Mouse (Mus musculus): ENCODE data around the gene Slc17a2. TPM values are rescaled to one million over a fixed set of nuclear protein-coding genes. Genes with fewer than 3 reads are reported as not detected.

The Slc17a2 gene
- 23.4 TPM for polyA plus RNA-seq (2014; fragmentation: Illumina TruSeq; extraction: RNeasy Lipid Tissue Mini Kit (QIAGEN cat#74804); ENCODE audit: low read depth, low replicate concordance)

DNA sequence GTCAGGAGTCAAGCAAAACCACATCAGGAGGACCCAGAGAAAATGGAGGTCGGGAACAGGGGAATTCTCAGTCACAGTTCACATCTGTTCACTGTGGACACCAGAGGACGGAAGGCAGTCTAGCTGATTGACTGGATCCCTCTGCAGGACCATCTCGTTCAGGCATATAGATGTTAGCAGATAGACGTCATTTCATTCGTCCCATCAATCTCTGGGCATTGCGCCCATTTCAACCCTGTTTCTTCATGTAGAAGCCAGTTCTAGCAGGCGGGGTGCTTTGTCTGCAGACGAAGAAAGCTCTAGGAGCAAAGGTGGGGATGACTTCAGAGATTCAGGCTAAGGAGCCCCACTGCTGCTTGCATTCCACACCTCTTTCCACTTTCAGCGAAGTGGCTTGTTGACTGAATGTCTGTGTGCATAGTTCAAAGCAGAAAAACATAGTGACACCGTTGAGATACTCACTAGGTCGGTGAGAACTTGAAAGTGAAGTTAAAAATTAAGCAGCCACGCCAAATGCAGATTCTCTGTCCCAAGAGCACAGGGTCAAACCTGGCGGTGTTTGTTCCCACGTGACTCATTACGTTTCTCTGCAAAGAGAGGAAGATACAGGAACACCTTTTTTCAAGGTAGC is at the start of gene Slc17a2:
Gene Slc17a2 (plus strand): TSS at position 572 of the 631 bp plus-strand sequence.

GRCm38 (mm10) chr13:23760972-23761864 is 45.6 kb upstream of the Slc17a2 start, which contains the start of gene Hist1h4a:
Gene Hist1h4a, minus strand, starts transcription at chr13:23761230.

DNA sequence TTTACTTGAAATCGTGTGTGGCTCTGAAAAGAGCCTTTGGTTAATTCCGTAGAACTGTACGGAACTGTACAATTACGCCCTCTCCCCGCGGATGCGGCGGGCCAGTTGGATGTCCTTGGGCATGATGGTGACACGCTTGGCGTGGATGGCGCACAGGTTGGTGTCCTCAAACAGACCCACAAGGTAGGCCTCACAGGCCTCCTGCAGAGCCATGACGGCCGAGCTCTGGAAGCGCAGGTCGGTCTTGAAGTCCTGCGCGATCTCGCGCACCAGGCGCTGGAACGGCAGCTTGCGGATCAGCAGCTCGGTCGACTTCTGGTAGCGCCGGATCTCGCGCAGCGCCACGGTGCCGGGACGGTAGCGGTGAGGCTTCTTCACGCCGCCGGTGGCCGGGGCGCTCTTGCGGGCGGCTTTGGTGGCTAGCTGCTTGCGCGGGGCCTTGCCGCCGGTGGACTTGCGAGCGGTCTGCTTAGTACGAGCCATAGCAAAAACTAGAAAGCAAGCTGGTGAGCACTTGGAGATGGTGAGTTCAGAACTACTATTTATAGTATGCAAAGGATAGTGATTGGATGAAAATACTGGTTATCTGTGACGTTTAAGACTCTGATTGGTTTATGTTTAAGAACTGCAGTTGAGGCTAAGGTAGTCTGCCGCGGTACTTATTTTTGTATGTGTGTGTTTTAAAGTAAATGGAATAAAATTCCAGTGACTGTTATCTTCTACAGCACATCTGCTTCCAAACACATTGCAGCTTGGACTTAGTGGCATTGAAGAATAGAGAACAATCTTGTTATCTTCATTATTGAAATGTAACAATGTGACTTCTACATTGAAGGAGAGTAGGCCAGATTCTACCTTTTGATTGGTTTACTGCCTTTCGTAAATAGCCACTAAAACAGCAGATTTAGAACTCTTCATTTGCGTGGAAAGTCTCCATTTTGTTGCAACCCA is 44.6 kb upstream of the Slc17a2 start, which contains the start of gene Hist1h3a:
Gene Hist1h3a (minus strand): TSS at position 516 of the 951 bp plus-strand sequence.

GRCm38 (mm10) chr13:23763586-23764323 is 43.0 kb upstream of the Slc17a2 start, which contains the start of gene Hist1h1a:
Gene Hist1h1a, plus strand, starts transcription at chr13:23763666.

DNA sequence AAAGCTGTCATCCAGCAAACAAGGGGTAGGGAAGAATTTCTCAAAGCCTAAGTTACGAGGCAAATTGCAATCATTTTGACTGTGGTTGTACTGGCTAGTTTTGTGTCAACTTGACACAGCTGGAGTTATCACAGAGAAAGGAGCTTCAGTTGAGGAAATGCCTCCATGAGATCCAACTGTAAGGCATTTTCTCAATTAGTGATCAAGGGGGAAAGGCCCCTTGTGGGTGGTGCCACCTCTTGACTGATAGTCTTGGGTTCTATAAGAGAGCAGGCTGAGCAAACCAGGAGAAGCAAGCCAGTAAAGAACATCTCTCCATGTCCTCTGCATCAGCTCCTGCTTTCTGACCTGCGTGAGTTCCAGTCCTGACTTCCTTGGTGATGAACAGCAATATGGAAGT is 37.2 kb upstream of the Slc17a2 start, which contains the start of gene Trim38:
Gene Trim38 (plus strand): TSS at position 301 of the 400 bp plus-strand sequence.

DNA sequence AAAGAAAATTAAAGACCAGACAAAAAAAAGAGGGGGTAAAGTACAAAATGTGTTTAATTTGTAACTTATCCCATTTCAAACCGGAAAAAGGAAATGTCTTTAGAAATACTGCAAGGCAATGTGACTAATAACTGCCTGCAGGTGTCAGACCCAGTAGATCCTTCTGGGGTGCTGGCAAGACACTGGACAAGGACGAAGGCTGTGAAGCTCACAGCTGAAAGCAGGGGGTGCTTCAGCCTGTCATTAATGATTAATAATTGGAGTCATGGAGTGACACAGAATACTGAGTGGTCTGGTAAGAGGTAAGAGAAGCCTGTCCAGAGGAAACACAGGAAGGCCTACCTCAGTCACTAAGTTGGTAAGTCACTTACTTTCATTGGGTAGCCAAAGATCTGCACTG is 32.5 kb downstream of the Slc17a2 start, which contains the start of gene Slc17a3:
Gene Slc17a3 (plus strand): TSS at position 127 of the 400 bp plus-strand sequence.

GRCm38 (mm10) chr13:23867405-23867804 is 60.6 kb downstream of the Slc17a2 start, which contains the start of gene Slc17a1:
Gene Slc17a1, plus strand, starts transcription at chr13:23867750.

Other genes starting within 250 kb of the Slc17a2 start
- gene Hist1h3e, start 244.6 kb upstream of the Slc17a2 start, polyA plus RNA-seq (2014; fragmentation: Illumina TruSeq; extraction: RNeasy Lipid Tissue Mini Kit (QIAGEN cat#74804); ENCODE audit: low read depth, low replicate concordance): not detected
- not detected for gene Hist1h2ae, start 235.8 kb upstream of the Slc17a2 start, polyA plus RNA-seq (2014; fragmentation: Illumina TruSeq; extraction: RNeasy Lipid Tissue Mini Kit (QIAGEN cat#74804); ENCODE audit: low read depth, low replicate concordance)
- gene Hist1h2bg, start 235.6 kb upstream of the Slc17a2 start, polyA plus RNA-seq (2014; fragmentation: Illumina TruSeq; extraction: RNeasy Lipid Tissue Mini Kit (QIAGEN cat#74804); ENCODE audit: low read depth, low replicate concordance): not detected
- gene Hist1h2bf, start 232.8 kb upstream of the Slc17a2 start, polyA plus RNA-seq (2014; fragmentation: Illumina TruSeq; extraction: RNeasy Lipid Tissue Mini Kit (QIAGEN cat#74804); ENCODE audit: low read depth, low replicate concordance): not detected
- not detected for gene Hist1h2ad, start 232.6 kb upstream of the Slc17a2 start, polyA plus RNA-seq (2014; fragmentation: Illumina TruSeq; extraction: RNeasy Lipid Tissue Mini Kit (QIAGEN cat#74804); ENCODE audit: low read depth, low replicate concordance)
- 0.49 TPM for gene Hist1h3d, start 231.2 kb upstream of the Slc17a2 start, polyA plus RNA-seq (2014; fragmentation: Illumina TruSeq; extraction: RNeasy Lipid Tissue Mini Kit (QIAGEN cat#74804); ENCODE audit: low read depth, low replicate concordance)
- gene Hist1h4d, start 225.4 kb upstream of the Slc17a2 start, polyA plus RNA-seq (2014; fragmentation: Illumina TruSeq; extraction: RNeasy Lipid Tissue Mini Kit (QIAGEN cat#74804); ENCODE audit: low read depth, low replicate concordance): 0.40 TPM
- gene Hist1h2be, start 185.9 kb upstream of the Slc17a2 start, polyA plus RNA-seq (2014; fragmentation: Illumina TruSeq; extraction: RNeasy Lipid Tissue Mini Kit (QIAGEN cat#74804); ENCODE audit: low read depth, low replicate concordance): 17.8 TPM
- gene Hist1h1e, start 184.4 kb upstream of the Slc17a2 start, polyA plus RNA-seq (2014; fragmentation: Illumina TruSeq; extraction: RNeasy Lipid Tissue Mini Kit (QIAGEN cat#74804); ENCODE audit: low read depth, low replicate concordance): 7.7 TPM
- gene Hist1h2ac, start 123.0 kb upstream of the Slc17a2 start, polyA plus RNA-seq (2014; fragmentation: Illumina TruSeq; extraction: RNeasy Lipid Tissue Mini Kit (QIAGEN cat#74804); ENCODE audit: low read depth, low replicate concordance): 3.4 TPM
- gene Hist1h2bc, start 122.8 kb upstream of the Slc17a2 start, polyA plus RNA-seq (2014; fragmentation: Illumina TruSeq; extraction: RNeasy Lipid Tissue Mini Kit (QIAGEN cat#74804); ENCODE audit: low read depth, low replicate concordance): 366 TPM
- not detected for gene Hist1h1t, start 111.2 kb upstream of the Slc17a2 start, polyA plus RNA-seq (2014; fragmentation: Illumina TruSeq; extraction: RNeasy Lipid Tissue Mini Kit (QIAGEN cat#74804); ENCODE audit: low read depth, low replicate concordance)
- 6.6 TPM for gene Hist1h4c, start 108.5 kb upstream of the Slc17a2 start, polyA plus RNA-seq (2014; fragmentation: Illumina TruSeq; extraction: RNeasy Lipid Tissue Mini Kit (QIAGEN cat#74804); ENCODE audit: low read depth, low replicate concordance)
- gene Hfe, start 96.1 kb upstream of the Slc17a2 start, polyA plus RNA-seq (2014; fragmentation: Illumina TruSeq; extraction: RNeasy Lipid Tissue Mini Kit (QIAGEN cat#74804); ENCODE audit: low read depth, low replicate concordance): 29.7 TPM
- gene Hist1h1c, start 68.2 kb upstream of the Slc17a2 start, polyA plus RNA-seq (2014; fragmentation: Illumina TruSeq; extraction: RNeasy Lipid Tissue Mini Kit (QIAGEN cat#74804); ENCODE audit: low read depth, low replicate concordance): 67.6 TPM
- gene Hist1h3c, start 61.4 kb upstream of the Slc17a2 start, polyA plus RNA-seq (2014; fragmentation: Illumina TruSeq; extraction: RNeasy Lipid Tissue Mini Kit (QIAGEN cat#74804); ENCODE audit: low read depth, low replicate concordance): not detected
- gene Hist1h2bb, start 60.3 kb upstream of the Slc17a2 start, polyA plus RNA-seq (2014; fragmentation: Illumina TruSeq; extraction: RNeasy Lipid Tissue Mini Kit (QIAGEN cat#74804); ENCODE audit: low read depth, low replicate concordance): not detected
- gene Hist1h2ab, start 55.9 kb upstream of the Slc17a2 start, polyA plus RNA-seq (2014; fragmentation: Illumina TruSeq; extraction: RNeasy Lipid Tissue Mini Kit (QIAGEN cat#74804); ENCODE audit: low read depth, low replicate concordance): not detected
- gene Hist1h3b, start 54.7 kb upstream of the Slc17a2 start, polyA plus RNA-seq (2014; fragmentation: Illumina TruSeq; extraction: RNeasy Lipid Tissue Mini Kit (QIAGEN cat#74804); ENCODE audit: low read depth, low replicate concordance): not detected
- not detected for gene Hist1h4b, start 50.0 kb upstream of the Slc17a2 start, polyA plus RNA-seq (2014; fragmentation: Illumina TruSeq; extraction: RNeasy Lipid Tissue Mini Kit (QIAGEN cat#74804); ENCODE audit: low read depth, low replicate concordance)
- not detected for gene Hist1h4a, start 45.8 kb upstream of the Slc17a2 start, polyA plus RNA-seq (2014; fragmentation: Illumina TruSeq; extraction: RNeasy Lipid Tissue Mini Kit (QIAGEN cat#74804); ENCODE audit: low read depth, low replicate concordance)
- gene Hist1h3a, start 44.6 kb upstream of the Slc17a2 start, polyA plus RNA-seq (2014; fragmentation: Illumina TruSeq; extraction: RNeasy Lipid Tissue Mini Kit (QIAGEN cat#74804); ENCODE audit: low read depth, low replicate concordance): not detected
- not detected for gene Hist1h1a, start 43.3 kb upstream of the Slc17a2 start, polyA plus RNA-seq (2014; fragmentation: Illumina TruSeq; extraction: RNeasy Lipid Tissue Mini Kit (QIAGEN cat#74804); ENCODE audit: low read depth, low replicate concordance)
- not detected for gene Trim38, start 37.1 kb upstream of the Slc17a2 start, polyA plus RNA-seq (2014; fragmentation: Illumina TruSeq; extraction: RNeasy Lipid Tissue Mini Kit (QIAGEN cat#74804); ENCODE audit: low read depth, low replicate concordance)
- gene Slc17a3, start 32.4 kb downstream of the Slc17a2 start, polyA plus RNA-seq (2014; fragmentation: Illumina TruSeq; extraction: RNeasy Lipid Tissue Mini Kit (QIAGEN cat#74804); ENCODE audit: low read depth, low replicate concordance): 577 TPM
- 1,038 TPM for gene Slc17a1, start 60.8 kb downstream of the Slc17a2 start, polyA plus RNA-seq (2014; fragmentation: Illumina TruSeq; extraction: RNeasy Lipid Tissue Mini Kit (QIAGEN cat#74804); ENCODE audit: low read depth, low replicate concordance)
- 3.4 TPM for gene Slc17a4, start 108.0 kb downstream of the Slc17a2 start, polyA plus RNA-seq (2014; fragmentation: Illumina TruSeq; extraction: RNeasy Lipid Tissue Mini Kit (QIAGEN cat#74804); ENCODE audit: low read depth, low replicate concordance)
- gene Hist1h2ba, start 127.2 kb downstream of the Slc17a2 start, polyA plus RNA-seq (2014; fragmentation: Illumina TruSeq; extraction: RNeasy Lipid Tissue Mini Kit (QIAGEN cat#74804); ENCODE audit: low read depth, low replicate concordance): not detected
- not detected for gene Hist1h2aa, start 127.5 kb downstream of the Slc17a2 start, polyA plus RNA-seq (2014; fragmentation: Illumina TruSeq; extraction: RNeasy Lipid Tissue Mini Kit (QIAGEN cat#74804); ENCODE audit: low read depth, low replicate concordance)
- not detected for gene Scgn, start 184.2 kb downstream of the Slc17a2 start, polyA plus RNA-seq (2014; fragmentation: Illumina TruSeq; extraction: RNeasy Lipid Tissue Mini Kit (QIAGEN cat#74804); ENCODE audit: low read depth, low replicate concordance)